Mouse (Mus musculus) adrenal gland, postnatal 36 days (tissue): ENCODE results near the gene Gbp4. TPM values are rescaled to one million over a fixed set of nuclear protein-coding genes. Genes with fewer than 3 reads are reported as not detected.

Experiments
- total RNA-seq, 2 experiments: library from RNA; stranded (reverse); gene quantifications; 2 replicates each; pipeline ENCODE4 v1.2.3; 2021

The Gbp4 gene
- total RNA-seq, 2 experiments from 2014 or later: 4.0 to 6.9 TPM

Other genes starting within 250 kb of the Gbp4 start
- gene Abcg3, start 156.9 kb downstream of the Gbp4 start, total RNA-seq: 1 to 10 TPM in 1 of 2 experiments, under 1 TPM in 1; 0.36 to 1.1 TPM
- 1 to 10 TPM; 8.5 to 9.4 TPM for gene Gbp9, start within 50 bp of the Gbp4 start, total RNA-seq
- gene Gbp8, start within 50 bp of the Gbp4 start, total RNA-seq: under 1 TPM; 0.49 to 0.79 TPM
- gene Gbp10, start 99.9 kb upstream of the Gbp4 start, total RNA-seq: 1 to 10 TPM in 1 of 2 experiments, under 1 TPM in 1; 0.95 to 1.5 TPM
- gene Gm43302, start 154.1 kb upstream of the Gbp4 start, total RNA-seq: not detected
- 10 to 100 TPM; 11.1 to 14.5 TPM for gene Gbp6, start 154.1 kb upstream of the Gbp4 start, total RNA-seq